Mouse (Mus musculus) monocyte, adult 2 months (primary cell): ENCODE results near the gene Orc3.
"Not testable (repeated sequence)": the region's sequence is repeated elsewhere in the genome, so short reads cannot be mapped to it uniquely, and the experiment has no call there.

Source experiments
- DNase-seq, 2 experiments: peaks; one replicate each; pipeline ENCODE4 v3.0.0; 2022; ENCODE audit warnings: low spot score in 2 of 2, low read depth in 1 of 2

Orc3 gene

GRCm38 (mm10) chr4:34582476-34582875 is 32.3 kb downstream of the Orc3 start:
- DNase-seq: no peak

GRCm38 (mm10) chr4:34581990-34582389 is 32.8 kb downstream of the Orc3 start:
- no peak for DNase-seq

- not testable (repeated sequence) for DNase-seq
Measured at GRCm38 (mm10) chr4:34581489-34581888, 33.3 kb downstream of the Orc3 start.

- DNase-seq: no peak
Measured at GRCm38 (mm10) chr4:34579215-34579614, 35.5 kb downstream of the Orc3 start.

GRCm38 (mm10) chr4:34577028-34577427 is 37.7 kb downstream of the Orc3 start:
- no peak for DNase-seq

GRCm38 (mm10) chr4:34572876-34573275 is 41.9 kb downstream of the Orc3 start:
- DNase-seq: no peak

- DNase-seq: no peak
Measured at GRCm38 (mm10) chr4:34566226-34566625, 48.5 kb downstream of the Orc3 start.

- peak; percentile 8 to 9 for DNase-seq
Measured at GRCm38 (mm10) chr4:34560971-34561370, 53.8 kb downstream of the Orc3 start.

GRCm38 (mm10) chr4:34556183-34556582 is 58.6 kb downstream of the Orc3 start:
- DNase-seq: no peak

GRCm38 (mm10) chr4:34555604-34556003 is 59.1 kb downstream of the Orc3 start:
- DNase-seq: no peak

- no peak for DNase-seq
Measured at GRCm38 (mm10) chr4:34554596-34554995, 60.1 kb downstream of the Orc3 start.

GRCm38 (mm10) chr4:34551966-34552365 is 62.8 kb downstream of the Orc3 start:
- DNase-seq: no peak

- peak in 1 of 2 experiments; percentile 4 for DNase-seq
Measured at GRCm38 (mm10) chr4:34551098-34551809, 63.5 kb downstream of the Orc3 start.

GRCm38 (mm10) chr4:34550748-34551097 is 64.0 kb downstream of the Orc3 start, which contains the start of gene Akirin2:
Akirin2 (plus strand) TSS chr4:34550937.
- no peak for DNase-seq

- DNase-seq: peak; percentile 89 to 90
Measured at GRCm38 (mm10) chr4:34549981-34550747, 64.6 kb downstream of the Orc3 start.

- no peak for DNase-seq
Measured at GRCm38 (mm10) chr4:34529941-34530340, 84.8 kb downstream of the Orc3 start.

- DNase-seq: no peak
Measured at GRCm38 (mm10) chr4:34529379-34529778, 85.4 kb downstream of the Orc3 start.

GRCm38 (mm10) chr4:34528430-34529100 is 86.2 kb downstream of the Orc3 start:
- DNase-seq: no peak

- no peak for DNase-seq
Measured at GRCm38 (mm10) chr4:34526771-34527170, 88.0 kb downstream of the Orc3 start.

- DNase-seq: no peak
Measured at GRCm38 (mm10) chr4:34523586-34523985, 91.2 kb downstream of the Orc3 start.

GRCm38 (mm10) chr4:34522846-34523245 is 91.9 kb downstream of the Orc3 start:
- no peak for DNase-seq
